Mouse (Mus musculus) heart, postnatal 14 days (tissue): ENCODE measurements around the gene Klhdc8a. TPM values are rescaled to one million over a fixed set of nuclear protein-coding genes. Genes with fewer than 3 reads are reported as not detected.
A peak's percentile ranks its signal among the peaks of the same experiment; 100 is the strongest.
"Not testable (repeated sequence)": the region's sequence is repeated elsewhere in the genome, so short reads cannot be mapped to it uniquely, and the experiment has no call there.

Experiments
- DNase-seq, 2 experiments: peaks; one replicate each; pipeline ENCODE4 v3.0.0; 2021 to 2022
- intact Hi-C: fragments of 180-260 bp; cut with DNase I; formaldehyde crosslinking; loops from one replicate; pipeline ENCODE4 v1.15.1; 2025
- total RNA-seq, 2 experiments: library from RNA; stranded (reverse); gene quantifications; 2 replicates each; pipeline ENCODE4 v1.2.3; 2021

Gene Klhdc8a
- total RNA-seq, 2 experiments from 2014 or later, result 23.6 to 29.0 TPM

- intact Hi-C loops, result no loop called here
- DNase-seq, result no peak
These were observed 39.7 kb downstream of the Klhdc8a start for GRCm38 (mm10) chr1:132338027-132338660.

GRCm38 (mm10) chr1:132341731-132342501 is 43.5 kb downstream of the Klhdc8a start:
- intact Hi-C loops, result no loop called here
- DNase-seq, result peak; percentile 74 to 77

- no peak for DNase-seq
- intact Hi-C loops, result no loop called here
These were observed 44.1 kb downstream of the Klhdc8a start for GRCm38 (mm10) chr1:132342518-132342917.

GRCm38 (mm10) chr1:132343191-132343590 is 44.8 kb downstream of the Klhdc8a start:
- no peak for DNase-seq
- intact Hi-C loops, result no loop called here

GRCm38 (mm10) chr1:132343656-132344055 is 45.2 kb downstream of the Klhdc8a start:
- DNase-seq, result no peak
- intact Hi-C loops, result no loop called here

- intact Hi-C loops, result no loop called here
- no peak for DNase-seq
These were observed 47.1 kb downstream of the Klhdc8a start for GRCm38 (mm10) chr1:132345514-132345913.

- intact Hi-C loops, result no loop called here
These were observed 47.9 kb downstream of the Klhdc8a start for GRCm38 (mm10) chr1:132346134-132346851.

GRCm38 (mm10) chr1:132346951-132347350 is 48.5 kb downstream of the Klhdc8a start:
- intact Hi-C loops, result no loop called here
- DNase-seq, result no peak

More at GRCm38 (mm10) chr1:132346134-132346851, 47.9 kb downstream of the Klhdc8a start:
- peak; percentile 66 to 68 for DNase-seq

- intact Hi-C loops, result no loop called here
- DNase-seq, result no peak
These were observed 50.0 kb downstream of the Klhdc8a start for GRCm38 (mm10) chr1:132348401-132348800.

- intact Hi-C loops, DNase-seq: not testable (repeated sequence)
These were observed 50.6 kb downstream of the Klhdc8a start for GRCm38 (mm10) chr1:132349049-132349448.

- DNase-seq, intact Hi-C loops: not testable (repeated sequence)
These were observed 51.2 kb downstream of the Klhdc8a start for GRCm38 (mm10) chr1:132349601-132350000.

- no peak for DNase-seq
- intact Hi-C loops, result no loop called here
These were observed 52.6 kb downstream of the Klhdc8a start for GRCm38 (mm10) chr1:132351058-132351457.

- intact Hi-C loops, result loop anchor here (1.0 kb wide), 1 partner anchor 37 kb away; the partner anchor contains the start of gene Nuak2
- DNase-seq, result no peak
These were observed 55.0 kb downstream of the Klhdc8a start for GRCm38 (mm10) chr1:132353389-132353788.

- intact Hi-C loops, result loop anchor here (1.0 to 2.0 kb wide), 3 partner anchors 42 to 197 kb away; no protein-coding TSS in a partner anchor
- no peak for DNase-seq
These were observed 55.8 kb downstream of the Klhdc8a start for GRCm38 (mm10) chr1:132354234-132354633.

GRCm38 (mm10) chr1:132355162-132355601 is 56.8 kb downstream of the Klhdc8a start:
- intact Hi-C loops, result loop anchor here (2.0 to 5.0 kb wide), 3 partner anchors 118 to 233 kb away; no protein-coding TSS in a partner anchor
- DNase-seq, result peak in 1 of 2 experiments; percentile 55

GRCm38 (mm10) chr1:132355841-132356242 is 57.4 kb downstream of the Klhdc8a start:
- intact Hi-C loops, result loop anchor here (2.0 to 5.0 kb wide), 3 partner anchors 119 to 234 kb away; no protein-coding TSS in a partner anchor

GRCm38 (mm10) chr1:132356841-132357240 is 58.4 kb downstream of the Klhdc8a start:
- intact Hi-C loops, result loop anchor here (5.0 kb wide), 1 partner anchor 235 kb away; no protein-coding TSS in a partner anchor
- no peak for DNase-seq

More at GRCm38 (mm10) chr1:132355841-132356242, 57.4 kb downstream of the Klhdc8a start:
- DNase-seq, result peak; percentile 87 to 92
